Mouse (Mus musculus): ENCODE data around the gene Eif3b. TPM values are rescaled to one million over a fixed set of nuclear protein-coding genes. Genes with fewer than 3 reads are reported as not detected.
A peak's percentile ranks its signal among the peaks of the same experiment; 100 is the strongest.
"Not testable (repeated sequence)": the region's sequence is repeated elsewhere in the genome, so short reads cannot be mapped to it uniquely, and the experiment has no call there.

Eif3b gene
- total and polyA plus RNA-seq, 2 experiments from 2014 or later = 41.4 to 73.0 TPM

DNA sequence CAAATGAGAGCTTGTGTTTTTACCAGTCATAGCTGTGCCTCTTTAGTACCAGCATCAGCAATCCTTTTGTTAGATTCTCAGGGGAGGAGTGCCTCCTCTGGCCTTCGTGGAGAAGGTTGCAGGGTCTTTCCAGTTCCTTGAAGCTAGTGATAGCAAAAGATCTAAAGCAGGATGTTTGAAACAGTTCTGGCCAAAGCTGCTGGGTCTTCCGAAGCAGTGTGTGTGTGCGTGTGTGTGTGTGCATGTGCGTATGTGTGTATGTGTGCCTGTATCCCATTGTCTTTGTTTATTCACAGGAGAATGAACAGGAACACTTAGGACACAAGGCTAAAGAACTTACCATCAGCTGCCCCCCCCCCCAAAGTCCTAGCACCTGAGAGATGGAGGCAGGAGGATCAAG, 4.5 kb upstream of the Eif3b start:
- H3K27ac ChIP-seq (ENCODE audit: low read depth, low read length) = no peak overlapping the region
- H3K4me2 ChIP-seq (ENCODE audit: low read depth) = no peak overlapping the region
- H3K27me3 ChIP-seq (ENCODE audit: insufficient read depth, low read length) = no peaks in the 10 kb centered on the region
- ATAC-seq (no peak), DNase-seq (no peak)
- no peaks in the 10 kb centered on the region for H3K36me3 ChIP-seq (ENCODE audit: insufficient read depth)
- TF ChIP-seq CTCF (IDR thresholded peaks at IDR 0.05; ENCODE audit: low read depth) = no peak
- no peaks in the 10 kb centered on the region for H3K9me3 ChIP-seq (ENCODE audit: low read length)
- no peaks in the 10 kb centered on the region for H3K4me1 ChIP-seq (ENCODE audit: insufficient read depth)
- no peak overlapping the region for H3K9ac ChIP-seq
- WGBS = 62% methylated on average over 4 of the region's 4 CpGs
- no peak overlapping the region for H3K4me3 ChIP-seq (ENCODE audit: low read depth, low read length)

DNA sequence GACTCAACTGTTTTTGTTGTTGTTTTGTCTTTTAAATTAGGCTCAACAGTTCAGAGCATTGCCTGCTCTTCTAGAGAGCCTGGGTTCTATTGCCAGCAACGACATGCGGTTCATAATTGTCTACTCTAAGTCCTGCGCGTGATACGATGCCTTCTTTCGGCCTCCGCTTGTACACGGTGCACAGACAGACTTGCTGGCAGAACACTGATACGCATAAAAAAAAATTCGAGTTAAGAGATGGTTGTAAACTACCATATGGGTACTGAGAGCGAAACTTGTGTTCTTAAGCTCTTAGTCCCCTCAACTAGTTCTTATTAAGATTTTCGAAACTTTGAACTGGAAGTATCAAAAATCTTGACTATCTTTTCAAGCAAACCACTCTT, 1.0 kb upstream of the Eif3b start:
- WGBS = 2% methylated on average over 12 of the region's 12 CpGs
- Histone ChIP-seq H3K4me2 (ENCODE audit: low read depth) (peak overlapping the region; percentile 81), H3K4me1 (ENCODE audit: insufficient read depth) (peaks cover 14% of the 10 kb centered on the region), H3K27me3 (ENCODE audit: insufficient read depth, low read length) (no peaks in the 10 kb centered on the region), H3K4me3 (ENCODE audit: low read depth, low read length) (peak overlapping the region; percentile 85), H3K27ac (ENCODE audit: low read depth, low read length) (peak overlapping the region; percentile 89), H3K9ac (peak overlapping the region; percentile 93), H3K9me3 (ENCODE audit: low read length) (no peaks in the 10 kb centered on the region), H3K36me3 (ENCODE audit: insufficient read depth) (no peaks in the 10 kb centered on the region)
- ATAC-seq = no peak; the same call in 1 of the 2 replicates
- DNase-seq = no peak
- TF ChIP-seq CTCF (IDR thresholded peaks at IDR 0.05; ENCODE audit: low read depth) = no peak

DNA sequence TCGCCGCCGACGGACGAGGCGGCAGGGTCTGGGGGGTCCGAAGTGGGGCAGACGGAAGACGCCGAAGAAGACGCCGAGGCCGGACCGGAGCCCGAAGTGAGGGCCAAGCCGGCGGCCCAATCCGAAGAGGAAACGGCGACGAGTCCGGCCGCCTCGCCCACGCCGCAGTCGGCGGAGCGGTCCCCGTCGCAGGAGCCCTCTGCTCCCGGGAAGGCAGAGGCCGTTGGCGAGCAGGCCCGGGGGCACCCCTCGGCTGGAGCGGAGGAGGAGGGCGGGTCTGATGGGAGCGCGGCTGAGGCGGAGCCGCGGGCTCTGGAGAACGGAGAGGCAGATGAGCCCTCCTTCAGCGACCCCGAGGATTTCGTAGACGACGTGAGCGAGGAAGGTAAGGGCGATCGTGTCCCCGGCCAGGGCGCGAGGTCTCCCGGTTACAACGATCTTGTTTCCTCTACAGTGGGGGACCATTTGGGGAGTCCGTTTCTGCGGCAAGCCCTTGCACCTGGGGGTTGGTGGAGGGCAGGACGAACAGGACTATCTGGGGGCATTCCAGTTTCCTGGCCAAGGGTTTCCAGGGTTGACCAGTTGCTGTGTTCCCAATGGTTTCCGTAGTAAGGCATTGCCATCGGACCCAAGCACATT, 433 bp downstream of the Eif3b start:
- H3K27me3 ChIP-seq (ENCODE audit: insufficient read depth, low read length) = no peaks in the 10 kb centered on the region
- no peaks in the 10 kb centered on the region for H3K9me3 ChIP-seq (ENCODE audit: low read length)
- DNase-seq (no peak), ATAC-seq (peak; percentile 40)
- H3K4me3 ChIP-seq (ENCODE audit: low read depth, low read length) = peak overlapping the region; percentile 85
- peak overlapping the region; percentile 81 for H3K4me2 ChIP-seq (ENCODE audit: low read depth)
- no peaks in the 10 kb centered on the region for H3K36me3 ChIP-seq (ENCODE audit: insufficient read depth)
- WGBS = under 1% methylated on average over 61 of the region's 62 CpGs
- H3K9ac ChIP-seq = peak overlapping the region; percentile 93
- H3K4me1 ChIP-seq (ENCODE audit: insufficient read depth) = peaks cover 14% of the 10 kb centered on the region
- peak overlapping the region; percentile 89 for H3K27ac ChIP-seq (ENCODE audit: low read depth, low read length)
- TF ChIP-seq CTCF (IDR thresholded peaks at IDR 0.05; ENCODE audit: low read depth) = no peak

DNA sequence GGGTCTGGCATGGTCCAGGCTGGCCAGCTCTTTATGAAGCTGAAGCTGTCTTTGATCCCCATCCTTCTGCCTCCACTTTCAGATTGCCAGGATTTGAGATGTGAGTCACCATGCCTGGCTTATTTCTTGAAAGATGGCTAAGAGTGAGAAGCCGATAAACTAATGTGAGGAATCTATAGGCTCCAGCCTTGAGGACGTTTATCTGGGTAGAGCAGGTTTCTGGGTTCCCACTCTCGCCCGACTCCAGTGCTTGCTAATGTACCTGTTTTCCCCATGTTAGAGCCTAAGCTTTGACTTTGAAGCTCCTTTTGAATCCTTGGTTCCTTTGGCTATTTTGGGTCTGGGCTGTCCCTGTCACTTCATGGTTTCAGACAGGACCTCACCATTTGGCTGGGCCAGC, 1.5 kb downstream of the Eif3b start:
- no peak overlapping the region for H3K27ac ChIP-seq (ENCODE audit: low read depth, low read length)
- H3K4me3 ChIP-seq (ENCODE audit: low read depth, low read length) = peak overlapping the region; percentile 85
- WGBS = 66% methylated on average over 4 of the region's 4 CpGs
- H3K9ac ChIP-seq = peak overlapping the region; percentile 93
- H3K9me3 ChIP-seq (ENCODE audit: low read length) = no peaks in the 10 kb centered on the region
- no peak for TF ChIP-seq CTCF (IDR thresholded peaks at IDR 0.05; ENCODE audit: low read depth)
- peak overlapping the region; percentile 81 for H3K4me2 ChIP-seq (ENCODE audit: low read depth)
- H3K36me3 ChIP-seq (ENCODE audit: insufficient read depth) = no peaks in the 10 kb centered on the region; the same call in 1 of the 2 replicates
- H3K27me3 ChIP-seq (ENCODE audit: insufficient read depth, low read length) = no peaks in the 10 kb centered on the region
- DNase-seq (no peak), ATAC-seq (no peak)
- H3K4me1 ChIP-seq (ENCODE audit: insufficient read depth) = peaks cover 14% of the 10 kb centered on the region

DNA sequence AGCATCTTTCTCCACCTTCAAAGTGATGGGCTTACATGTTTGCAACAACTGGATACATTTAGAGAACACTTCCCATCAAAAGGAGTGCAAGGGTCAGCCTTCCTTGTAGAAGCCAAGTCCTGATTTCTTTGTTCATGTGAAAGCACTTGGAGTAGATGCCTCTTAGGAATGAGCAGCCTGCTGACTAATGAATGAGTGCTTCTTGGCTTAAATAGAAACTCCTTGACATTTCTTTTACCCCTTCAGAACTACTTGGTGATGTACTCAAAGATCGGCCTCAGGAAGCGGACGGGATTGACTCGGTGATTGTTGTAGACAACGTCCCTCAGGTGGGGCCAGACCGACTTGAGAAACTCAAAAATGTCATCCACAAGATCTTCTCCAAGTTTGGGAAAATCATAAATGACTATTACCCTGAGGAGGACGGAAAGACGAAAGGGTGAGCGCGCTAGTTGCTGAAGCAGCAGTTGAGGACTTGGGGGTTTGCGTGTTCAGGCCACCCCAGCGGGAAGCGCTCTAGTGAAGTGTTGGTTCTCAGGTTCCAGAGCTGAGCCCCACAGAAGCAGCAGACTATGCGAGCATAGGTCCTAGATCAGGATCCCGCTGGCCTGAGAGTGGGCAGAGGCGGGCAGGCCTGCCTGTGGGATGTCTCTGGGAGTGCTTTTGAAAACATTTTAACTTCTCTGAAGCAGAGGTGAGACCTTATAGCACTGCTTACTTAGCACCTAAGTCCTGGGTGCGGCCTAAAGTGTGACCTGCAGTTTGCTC, 6.1 kb downstream of the Eif3b start:
- Histone ChIP-seq H3K9ac (no peak overlapping the region), H3K36me3 (ENCODE audit: insufficient read depth) (peaks cover 39% of the 10 kb centered on the region), H3K27me3 (ENCODE audit: insufficient read depth, low read length) (no peaks in the 10 kb centered on the region), H3K27ac (ENCODE audit: low read depth, low read length) (no peak overlapping the region), H3K9me3 (ENCODE audit: low read length) (no peaks in the 10 kb centered on the region), H3K4me2 (ENCODE audit: low read depth) (no peak overlapping the region), H3K4me3 (ENCODE audit: low read depth, low read length) (no peak overlapping the region), H3K4me1 (ENCODE audit: insufficient read depth) (peaks cover 14% of the 10 kb centered on the region)
- 93% methylated on average over 17 of the region's 17 CpGs for WGBS
- no peak for ATAC-seq
- no peak for TF ChIP-seq CTCF (IDR thresholded peaks at IDR 0.05; ENCODE audit: low read depth)
- DNase-seq = no peak

DNA sequence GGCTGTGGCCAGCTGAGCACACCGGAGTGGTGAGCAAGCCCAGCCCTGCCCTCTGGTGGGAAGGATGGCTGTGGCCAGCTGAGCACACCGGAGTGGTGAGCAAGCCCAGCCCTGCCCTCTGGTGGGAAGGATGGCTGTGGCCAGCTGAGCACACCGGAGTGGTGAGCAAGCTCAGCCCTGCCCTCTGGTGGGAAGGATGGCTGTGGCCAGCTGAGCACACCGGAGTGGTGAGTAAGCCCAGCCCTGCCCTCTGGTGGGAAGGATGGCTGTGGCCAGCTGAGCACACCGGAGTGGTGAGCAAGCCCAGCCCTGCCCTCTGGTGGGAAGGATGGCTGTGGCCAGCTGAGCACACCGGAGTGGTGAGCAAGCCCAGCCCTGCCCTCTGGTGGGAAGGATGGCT, 20.0 kb downstream of the Eif3b start:
- 76% methylated on average over 2 of the region's 6 CpGs for WGBS
- H3K9me3 ChIP-seq (ENCODE audit: low read length); H3K9ac ChIP-seq; H3K27ac ChIP-seq (ENCODE audit: low read depth, low read length); H3K4me3 ChIP-seq (ENCODE audit: low read depth, low read length); H3K4me2 ChIP-seq (ENCODE audit: low read depth); H3K27me3 ChIP-seq (ENCODE audit: insufficient read depth, low read length); ATAC-seq; DNase-seq; H3K4me1 ChIP-seq (ENCODE audit: insufficient read depth): not testable (repeated sequence)
- TF ChIP-seq CTCF (IDR thresholded peaks at IDR 0.05; ENCODE audit: low read depth) = peak; percentile 51
- peaks cover 76% of the 10 kb centered on the region for H3K36me3 ChIP-seq (ENCODE audit: insufficient read depth)

DNA sequence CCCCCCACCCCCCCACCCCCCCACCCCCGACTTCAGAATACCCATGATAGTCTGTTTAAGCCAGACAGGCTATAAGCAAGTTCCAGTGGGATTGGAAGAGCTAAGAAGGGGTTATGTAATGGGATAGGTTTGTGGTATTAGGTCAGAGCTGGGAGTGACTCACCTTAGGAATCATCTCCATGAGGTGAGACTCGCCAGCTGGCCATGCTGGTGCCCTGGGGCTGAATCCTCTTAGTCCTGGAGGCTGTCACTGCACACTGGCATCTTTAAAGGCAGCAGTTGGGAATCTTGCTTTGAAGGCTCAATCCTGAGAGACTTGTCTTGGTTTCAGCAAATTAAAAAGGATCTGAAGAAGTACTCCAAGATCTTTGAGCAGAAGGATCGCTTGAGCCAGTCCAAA, 22.3 kb downstream of the Eif3b start:
- TF ChIP-seq CTCF (IDR thresholded peaks at IDR 0.05; ENCODE audit: low read depth) = no peak
- H3K36me3 ChIP-seq (ENCODE audit: insufficient read depth) = peaks cover 69% of the 10 kb centered on the region
- no peaks in the 10 kb centered on the region for H3K9me3 ChIP-seq (ENCODE audit: low read length)
- H3K27me3 ChIP-seq (ENCODE audit: insufficient read depth, low read length) = no peaks in the 10 kb centered on the region
- ATAC-seq = no peak
- WGBS = 93% methylated on average over 3 of the region's 3 CpGs
- no peaks in the 10 kb centered on the region for H3K4me1 ChIP-seq (ENCODE audit: insufficient read depth)
- no peak overlapping the region for H3K27ac ChIP-seq (ENCODE audit: low read depth, low read length)
- H3K4me2 ChIP-seq (ENCODE audit: low read depth) = no peak overlapping the region
- no peak overlapping the region for H3K9ac ChIP-seq
- H3K4me3 ChIP-seq (ENCODE audit: low read depth, low read length) = no peak overlapping the region
- no peak for DNase-seq

All from forebrain, postnatal 0 days (tissue).